25 mouse cellular contexts compared by ENCODE assay signal in the genomic region with DNA sequence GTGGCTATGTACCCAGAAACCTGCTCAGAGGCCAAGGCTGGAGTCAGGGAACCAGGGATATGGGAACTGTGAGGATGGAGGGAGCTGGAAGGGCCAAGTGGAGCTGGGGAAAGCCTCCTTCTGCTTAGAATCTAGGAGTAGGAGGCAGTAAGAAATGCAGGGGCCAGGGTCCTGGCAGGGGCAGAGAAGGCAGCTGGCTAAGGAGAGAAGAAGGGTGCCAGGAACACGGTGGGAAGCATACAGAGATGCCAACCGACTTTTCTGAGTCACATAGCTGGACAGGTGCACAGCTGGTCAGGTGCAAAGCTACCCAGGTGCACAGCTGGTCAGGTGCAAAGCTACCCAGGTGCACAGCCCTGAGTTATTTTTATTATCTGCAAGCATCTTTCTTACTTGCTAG.
"Had no signal": no experiment of that assay in that cellular context is flagged by ENCODE, and none has a peak within 500 bp of the region (broad histone marks: within the 10 kb centered on the region; RNA-seq: fewer than 3 reads in every experiment).

No protein-coding gene starts in this region.

- H3K36me3 ChIP-seq: embryonic facial prominence, embryonic 10.5 days; embryonic facial prominence, embryonic 12.5 days; embryonic facial prominence, embryonic 13.5 days; embryonic facial prominence, embryonic 15.5 days; forebrain, embryonic 10.5 days; forebrain, embryonic 12.5 days; forebrain, embryonic 15.5 days had no signal

- H3K4me3 ChIP-seq: embryonic facial prominence, embryonic 10.5 days; embryonic facial prominence, embryonic 12.5 days; embryonic facial prominence, embryonic 13.5 days; embryonic facial prominence, embryonic 15.5 days; erythroblast, embryonic 14.5 days; forebrain, embryonic 10.5 days; forebrain, embryonic 12.5 days; forebrain, embryonic 13.5 days; forebrain, embryonic 15.5 days; gastrocnemius, adult 2 months; heart, adult 2 months had no signal

- DNase-seq: cerebellum, adult 9-10 months; cerebellum, adult 9-11 months; cerebellum, postnatal 25 days; cerebellum, postnatal 36 days; embryo, embryonic 11 days; forebrain, postnatal 0 days; gastrocnemius, adult 2 months; gastrocnemius, postnatal 10 days; gastrocnemius, postnatal 14 days; gastrocnemius, postnatal 25 days; gastrocnemius, postnatal 36 days; heart, adult 11 months; heart, adult 18-20 months; heart, adult 2 months had no signal

- H3K9me3 ChIP-seq: embryonic facial prominence, embryonic 10.5 days; embryonic facial prominence, embryonic 12.5 days; embryonic facial prominence, embryonic 13.5 days; embryonic facial prominence, embryonic 15.5 days; forebrain, embryonic 10.5 days; forebrain, embryonic 12.5 days; forebrain, embryonic 13.5 days; forebrain, embryonic 15.5 days had no signal

- ATAC-seq: forebrain, embryonic 13.5 days; forebrain, embryonic 14.5 days; forebrain, embryonic 15.5 days; forebrain, embryonic 16.5 days; forebrain, postnatal 0 days had no signal

- H3K27me3 ChIP-seq: embryonic facial prominence, embryonic 12.5 days; embryonic facial prominence, embryonic 13.5 days; embryonic facial prominence, embryonic 15.5 days; forebrain, embryonic 13.5 days; forebrain, embryonic 15.5 days had no signal

- H3K4me1 ChIP-seq: embryonic facial prominence, embryonic 12.5 days; embryonic facial prominence, embryonic 13.5 days; forebrain, embryonic 10.5 days; forebrain, embryonic 12.5 days had no signal
